Mouse (Mus musculus): Measurements from ENCODE around the gene Fyco1. TPM values are rescaled to one million over a fixed set of nuclear protein-coding genes. Genes with fewer than 3 reads are reported as not detected.
A peak's percentile ranks its signal among the peaks of the same experiment; 100 is the strongest.
"Not testable (repeated sequence)": the region's sequence is repeated elsewhere in the genome, so short reads cannot be mapped to it uniquely, and the experiment has no call there.

The Fyco1 gene
- polyA plus RNA-seq, 1 experiment from 2014 or later, result 8.5 TPM

DNA sequence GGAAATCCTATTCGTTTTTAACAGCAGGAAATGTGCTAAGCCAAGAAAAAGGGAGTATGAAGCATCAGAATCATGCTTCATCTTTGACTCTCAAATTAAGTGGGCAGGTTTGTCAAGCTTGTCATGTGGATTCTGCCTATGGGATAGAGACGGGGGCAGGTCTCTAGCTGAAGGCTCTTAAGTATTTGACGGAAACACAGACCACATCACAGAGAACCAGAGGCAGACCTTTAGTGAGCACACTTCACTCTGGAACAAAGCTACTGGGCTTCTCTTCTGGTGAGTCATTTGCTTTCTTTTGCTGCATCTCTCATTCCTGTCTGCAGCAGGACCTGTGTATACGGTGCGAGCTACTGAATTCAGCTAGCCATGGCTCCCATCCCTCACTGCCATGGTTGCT, 45.4 kb downstream of the Fyco1 start, which contains the start of gene Cxcr6:
TSS of gene Cxcr6 (plus strand) at position 209 of the 400 bp plus-strand sequence.
- Histone ChIP-seq H3K36me3 (peaks cover 17% of the 10 kb centered on the region), H3K4me1 (replicated peaks) (no peaks in the 10 kb centered on the region), H3K27me3 (ENCODE audit: insufficient read depth, poor library complexity, severe bottlenecking) (no peaks in the 10 kb centered on the region), H3K4me3 (no peak within 1 kb of the TSS), H3K27ac (no peak within 1 kb of the TSS), H3K9me3 (no peaks in the 10 kb centered on the region)
- DNase-seq (ENCODE audit: low spot score), result no peak
- WGBS, result 90% methylated on average over 5 of the region's 5 CpGs

DNA sequence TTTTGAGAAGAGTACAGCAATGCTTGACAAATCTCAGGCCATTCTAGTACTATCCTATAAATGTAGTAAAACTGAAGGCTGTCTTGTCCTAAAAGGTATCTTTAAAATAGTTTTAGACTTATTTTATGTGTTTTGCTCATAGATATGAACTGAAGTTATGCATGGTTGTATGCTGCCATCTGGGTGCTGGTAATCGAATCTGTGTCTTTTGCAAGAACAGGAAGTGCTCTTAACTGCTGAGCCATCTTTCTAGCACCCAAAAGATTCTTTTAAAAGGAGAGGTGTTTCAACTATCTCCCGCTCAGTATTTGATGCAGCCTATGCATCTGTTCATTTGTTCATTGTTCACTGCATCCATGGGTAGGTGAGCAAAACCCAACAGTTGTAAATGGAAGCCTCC, 46.5 kb downstream of the Fyco1 start:
- no peaks in the 10 kb centered on the region for H3K9me3 ChIP-seq
- no peak for DNase-seq (ENCODE audit: low spot score)
- no peak overlapping the region for H3K4me3 ChIP-seq
- 96% methylated on average over 2 of the region's 2 CpGs for WGBS
- H3K4me1 ChIP-seq (replicated peaks), result no peaks in the 10 kb centered on the region
- H3K36me3 ChIP-seq, result peaks cover 17% of the 10 kb centered on the region
- no peaks in the 10 kb centered on the region for H3K27me3 ChIP-seq (ENCODE audit: insufficient read depth, poor library complexity, severe bottlenecking)
- H3K27ac ChIP-seq, result no peak overlapping the region

DNA sequence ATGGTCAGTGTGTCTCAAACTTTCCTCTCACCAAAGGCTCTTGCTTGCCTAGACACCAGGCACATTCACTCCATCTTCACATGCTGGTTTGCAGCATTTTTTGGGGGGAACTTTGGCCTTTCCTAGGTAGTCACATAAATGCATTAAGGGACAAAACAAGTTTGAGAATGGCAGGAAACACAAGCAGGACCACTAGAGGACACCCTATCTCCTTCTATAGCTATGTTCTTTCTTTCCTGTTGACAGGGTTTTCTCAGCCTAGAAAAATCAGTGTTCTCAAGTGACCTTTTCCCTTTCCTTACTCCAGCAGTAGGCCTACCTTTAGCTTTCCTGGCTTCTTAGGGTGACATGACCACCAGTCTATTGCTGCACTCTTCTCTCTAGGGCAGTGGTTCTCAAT, 48.8 kb downstream of the Fyco1 start:
- Histone ChIP-seq H3K4me1 (replicated peaks) (no peaks in the 10 kb centered on the region), H3K4me3 (no peak overlapping the region), H3K27ac (no peak overlapping the region), H3K36me3 (peaks cover 17% of the 10 kb centered on the region), H3K9me3 (no peaks in the 10 kb centered on the region), H3K27me3 (ENCODE audit: insufficient read depth, poor library complexity, severe bottlenecking) (no peaks in the 10 kb centered on the region)
- no peak for DNase-seq (ENCODE audit: low spot score)

DNA sequence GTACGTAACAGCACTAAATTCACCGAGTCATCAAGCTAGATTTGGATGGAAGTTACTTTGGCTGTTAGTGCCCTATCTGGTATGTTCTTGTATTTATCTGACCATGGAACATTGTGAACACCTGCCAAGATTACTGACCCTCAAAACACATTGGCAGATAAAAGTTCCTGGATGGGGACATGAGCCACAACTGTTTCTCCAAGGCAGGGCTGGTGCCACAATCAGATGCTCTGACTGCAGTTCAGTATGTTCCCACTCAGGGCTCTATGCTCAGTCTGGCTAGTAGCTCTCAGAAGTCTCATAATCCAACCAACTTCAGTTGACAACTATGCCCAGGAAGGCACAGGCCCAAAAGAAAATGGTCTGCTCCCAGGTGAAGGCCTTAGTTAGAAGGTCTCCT, 49.3 kb downstream of the Fyco1 start:
- Histone ChIP-seq H3K4me3 (no peak overlapping the region), H3K27ac (no peak overlapping the region), H3K9me3 (no peaks in the 10 kb centered on the region), H3K27me3 (ENCODE audit: insufficient read depth, poor library complexity, severe bottlenecking) (no peaks in the 10 kb centered on the region), H3K36me3 (peaks cover 21% of the 10 kb centered on the region), H3K4me1 (replicated peaks) (no peaks in the 10 kb centered on the region)
- 98% methylated on average over 2 of the region's 2 CpGs for whole genome bisulfite sequencing
- no peak for DNase-seq (ENCODE audit: low spot score)

DNA sequence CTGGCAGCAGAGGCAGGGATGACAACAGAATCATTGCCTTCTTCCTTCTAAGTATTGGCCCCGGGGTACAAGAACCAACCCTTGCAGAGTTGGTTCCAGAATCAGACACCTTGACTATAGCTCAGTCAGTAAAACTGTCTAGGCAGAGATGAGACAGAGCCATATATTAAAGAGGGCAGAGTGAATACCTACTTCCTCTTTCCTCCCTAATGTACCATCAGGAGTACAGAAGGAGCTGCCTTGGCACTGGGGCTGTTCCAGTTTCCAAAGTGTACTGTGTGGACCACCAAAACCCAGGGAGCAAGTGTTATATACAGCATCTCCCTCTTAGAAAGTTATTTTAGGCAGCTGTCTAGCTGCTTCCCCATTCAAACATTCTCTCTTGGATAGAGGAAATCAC, 50.2 kb downstream of the Fyco1 start:
- H3K27ac ChIP-seq, result no peak overlapping the region
- H3K4me1 ChIP-seq (replicated peaks), result no peaks in the 10 kb centered on the region
- no peaks in the 10 kb centered on the region for H3K9me3 ChIP-seq
- WGBS, result 93% methylated on average over 1 of the region's 1 CpGs
- H3K27me3 ChIP-seq (ENCODE audit: insufficient read depth, poor library complexity, severe bottlenecking), result no peaks in the 10 kb centered on the region
- no peak overlapping the region for H3K4me3 ChIP-seq
- DNase-seq (ENCODE audit: low spot score), result no peak
- peaks cover 28% of the 10 kb centered on the region for H3K36me3 ChIP-seq

DNA sequence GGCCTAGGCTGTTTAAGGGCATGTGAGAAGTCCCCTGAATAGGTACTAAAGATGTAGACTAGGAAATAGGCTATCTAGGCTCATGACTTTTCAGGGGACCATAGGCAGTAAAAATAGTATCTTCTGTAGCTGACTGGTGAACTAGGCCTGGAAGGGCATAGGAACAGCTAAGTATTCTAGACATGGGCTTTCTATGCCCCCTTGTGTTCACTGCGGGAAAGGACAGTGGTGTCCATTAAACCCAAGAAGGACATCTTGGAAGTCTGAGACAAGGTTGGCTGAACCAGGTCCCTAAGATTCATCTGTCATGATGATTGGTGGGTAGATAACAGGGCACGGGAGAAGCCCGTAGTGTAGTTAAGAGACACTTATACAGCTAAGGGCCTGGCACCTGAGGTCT, 55.5 kb downstream of the Fyco1 start:
- 69% methylated on average over 3 of the region's 3 CpGs for WGBS
- Histone ChIP-seq H3K27me3 (ENCODE audit: insufficient read depth, poor library complexity, severe bottlenecking) (no peaks in the 10 kb centered on the region), H3K9me3 (no peaks in the 10 kb centered on the region), H3K27ac (no peak overlapping the region), H3K4me3 (no peak overlapping the region), H3K4me1 (replicated peaks) (no peaks in the 10 kb centered on the region), H3K36me3 (peaks cover 67% of the 10 kb centered on the region)
- peak; percentile 37 for DNase-seq (ENCODE audit: low spot score)

DNA sequence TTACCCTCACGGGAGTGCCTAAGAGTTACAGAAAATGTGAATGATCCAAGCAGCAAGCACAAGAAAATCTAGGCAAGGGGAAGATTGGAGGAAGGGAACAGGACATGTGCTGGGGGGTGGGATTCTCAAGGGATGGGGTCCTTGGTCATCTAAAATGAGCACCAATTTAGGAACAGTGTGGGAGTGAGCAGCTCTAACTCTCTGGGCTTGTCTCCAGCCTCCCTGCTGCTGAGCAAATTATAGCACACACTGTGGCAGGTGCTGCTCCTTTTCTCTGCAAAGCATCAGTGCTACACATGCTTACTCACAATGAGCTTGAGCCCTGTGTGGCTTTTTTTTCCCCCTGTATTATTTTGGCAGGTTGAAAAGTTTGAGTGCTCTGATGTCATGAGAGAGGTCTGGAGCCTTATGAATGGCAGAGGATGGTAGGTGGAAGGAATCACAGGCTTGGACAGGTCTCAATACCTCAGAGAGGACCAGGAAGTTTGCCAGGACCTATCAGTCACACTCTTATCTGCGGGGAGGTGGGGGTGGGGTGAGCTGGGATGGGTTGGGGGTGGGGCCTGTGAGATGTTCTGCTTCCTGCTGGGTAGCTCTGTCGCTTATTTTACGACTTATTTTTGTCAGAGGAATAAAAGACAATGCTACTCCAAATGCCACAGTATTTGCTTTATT, 62.7 kb downstream of the Fyco1 start:
- 80% methylated on average over 4 of the region's 4 CpGs for WGBS
- no peaks in the 10 kb centered on the region for H3K27me3 ChIP-seq (ENCODE audit: insufficient read depth, poor library complexity, severe bottlenecking)
- DNase-seq (ENCODE audit: low spot score), result no peak
- no peaks in the 10 kb centered on the region for H3K4me1 ChIP-seq (replicated peaks)
- H3K36me3 ChIP-seq, result peaks cover 62% of the 10 kb centered on the region
- H3K9me3 ChIP-seq, result peaks cover 1% of the 10 kb centered on the region
- no peak overlapping the region for H3K4me3 ChIP-seq
- no peak overlapping the region for H3K27ac ChIP-seq

DNA sequence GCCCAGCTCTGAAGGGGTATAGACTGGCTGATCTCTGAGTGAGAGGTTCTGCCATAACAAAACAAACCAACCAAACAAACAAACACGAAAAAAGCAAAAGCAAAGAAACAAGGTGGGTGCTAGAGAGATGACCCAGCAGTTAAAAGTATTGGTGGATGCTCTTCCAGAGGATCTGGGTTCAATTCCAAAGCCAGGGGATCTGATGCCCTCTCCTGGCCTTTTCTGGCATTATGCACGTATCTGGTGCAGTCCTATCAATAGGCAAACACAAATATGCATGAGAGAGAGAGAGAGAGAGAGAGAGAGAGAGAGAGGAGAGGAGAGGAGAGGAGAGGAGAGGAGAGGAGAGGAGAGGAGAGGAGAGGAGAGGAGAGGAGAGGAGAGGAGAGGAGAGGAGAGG, 78.4 kb downstream of the Fyco1 start:
- not testable (repeated sequence) for H3K4me3 ChIP-seq; H3K36me3 ChIP-seq; H3K27ac ChIP-seq; DNase-seq (ENCODE audit: low spot score); H3K27me3 ChIP-seq (ENCODE audit: insufficient read depth, poor library complexity, severe bottlenecking); H3K9me3 ChIP-seq; H3K4me1 ChIP-seq (replicated peaks)
- 38% methylated on average over 2 of the region's 2 CpGs for WGBS

DNA sequence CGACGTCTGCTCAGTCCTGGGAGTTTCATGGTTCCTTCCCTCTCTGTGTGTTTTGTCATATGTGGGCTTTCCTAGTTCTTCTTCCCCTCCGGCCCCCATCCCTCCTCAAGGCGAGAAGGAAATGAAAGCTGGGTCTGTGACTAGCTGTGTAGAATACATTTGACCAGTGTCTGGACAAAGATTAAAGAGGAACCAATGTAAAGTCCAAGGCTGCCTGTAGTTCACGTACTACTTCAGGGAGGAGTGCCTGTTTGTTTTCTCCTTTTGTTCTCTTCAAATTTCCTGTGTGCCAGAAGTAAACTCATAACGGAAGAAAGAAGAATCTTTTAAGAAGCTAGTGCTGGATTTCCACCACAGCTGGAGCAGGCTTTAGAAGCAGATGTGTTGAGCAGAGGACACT, 82.2 kb downstream of the Fyco1 start:
- no peaks in the 10 kb centered on the region for H3K27me3 ChIP-seq (ENCODE audit: insufficient read depth, poor library complexity, severe bottlenecking)
- H3K9me3 ChIP-seq, result no peaks in the 10 kb centered on the region
- H3K27ac ChIP-seq, result no peak overlapping the region
- no peaks in the 10 kb centered on the region for H3K4me1 ChIP-seq (replicated peaks)
- no peaks in the 10 kb centered on the region for H3K36me3 ChIP-seq
- DNase-seq (ENCODE audit: low spot score), result no peak
- WGBS, result 75% methylated on average over 6 of the region's 6 CpGs
- H3K4me3 ChIP-seq, result no peak overlapping the region

DNA sequence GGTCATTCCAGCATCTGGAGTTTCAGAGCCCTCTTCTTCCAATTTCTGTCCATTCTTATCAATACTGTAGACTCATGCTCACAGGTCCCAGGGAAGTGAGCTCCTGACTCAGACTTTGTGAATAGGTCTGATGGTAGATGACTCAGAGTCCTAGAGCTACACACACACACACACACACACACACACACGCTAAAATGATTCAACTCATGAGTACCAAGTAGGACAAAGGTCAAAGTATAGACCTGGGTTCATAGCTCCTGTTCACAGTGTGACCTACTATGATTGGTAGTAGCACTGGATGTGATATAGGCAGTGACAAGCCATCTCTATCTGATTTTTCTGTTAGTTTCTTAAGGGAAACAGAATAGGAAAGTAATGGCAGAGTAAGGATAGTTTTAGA, 83.3 kb downstream of the Fyco1 start:
- Histone ChIP-seq H3K4me3 (no peak overlapping the region), H3K4me1 (replicated peaks) (no peaks in the 10 kb centered on the region), H3K27me3 (ENCODE audit: insufficient read depth, poor library complexity, severe bottlenecking) (no peaks in the 10 kb centered on the region), H3K9me3 (no peaks in the 10 kb centered on the region), H3K27ac (no peak overlapping the region), H3K36me3 (no peaks in the 10 kb centered on the region)
- WGBS, result 89% methylated on average over 1 of the region's 1 CpGs
- DNase-seq (ENCODE audit: low spot score), result no peak

DNA sequence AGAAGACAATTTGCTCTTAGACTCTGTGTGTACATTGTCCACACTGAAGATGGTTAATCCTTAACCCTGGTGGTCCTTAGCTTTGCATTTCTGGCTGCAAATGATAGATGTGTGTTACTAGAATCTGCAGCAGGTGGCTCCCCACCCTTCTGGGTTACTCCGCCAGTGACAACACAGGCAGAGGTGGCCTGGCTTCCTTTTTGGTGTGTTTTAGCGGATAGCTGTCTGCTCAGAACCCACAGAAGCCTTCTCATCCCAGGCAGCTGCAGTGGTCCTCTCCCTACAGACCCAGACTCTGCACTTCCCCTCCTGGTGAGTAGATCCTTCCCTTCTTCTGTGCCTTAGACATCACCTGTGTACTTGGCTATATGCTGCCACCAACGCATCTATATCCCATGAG, 84.7 kb downstream of the Fyco1 start:
- 80% methylated on average over 3 of the region's 3 CpGs for WGBS
- no peaks in the 10 kb centered on the region for H3K36me3 ChIP-seq
- DNase-seq (ENCODE audit: low spot score), result no peak
- no peaks in the 10 kb centered on the region for H3K9me3 ChIP-seq
- H3K4me1 ChIP-seq (replicated peaks), result no peaks in the 10 kb centered on the region
- H3K27me3 ChIP-seq (ENCODE audit: insufficient read depth, poor library complexity, severe bottlenecking), result no peaks in the 10 kb centered on the region
- no peak overlapping the region for H3K27ac ChIP-seq
- no peak overlapping the region for H3K4me3 ChIP-seq

DNA sequence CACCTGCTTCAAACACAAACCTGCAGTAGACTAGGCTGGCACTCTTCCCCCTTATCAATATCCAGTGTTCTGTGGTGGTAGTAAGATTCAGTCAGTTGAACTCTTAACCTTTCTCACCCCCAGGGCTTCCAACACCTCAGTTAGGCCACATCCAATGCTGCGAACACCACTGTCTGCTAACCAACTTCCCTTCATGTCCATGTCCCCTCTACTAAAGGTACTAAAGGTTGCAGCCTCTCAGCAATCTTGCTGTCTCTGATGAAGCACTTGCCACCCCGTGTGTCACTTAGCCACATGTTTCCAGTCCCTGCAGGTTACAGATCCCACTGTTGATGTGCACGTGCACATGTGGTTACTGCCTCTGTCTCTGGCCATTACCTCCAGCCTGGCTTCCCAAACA, 87.9 kb downstream of the Fyco1 start:
- no peak for DNase-seq (ENCODE audit: low spot score)
- Histone ChIP-seq H3K36me3 (no peaks in the 10 kb centered on the region), H3K4me3 (no peak overlapping the region), H3K27me3 (ENCODE audit: insufficient read depth, poor library complexity, severe bottlenecking) (no peaks in the 10 kb centered on the region), H3K9me3 (no peaks in the 10 kb centered on the region), H3K27ac (no peak overlapping the region), H3K4me1 (replicated peaks) (no peaks in the 10 kb centered on the region)
- 84% methylated on average over 3 of the region's 3 CpGs for WGBS

DNA sequence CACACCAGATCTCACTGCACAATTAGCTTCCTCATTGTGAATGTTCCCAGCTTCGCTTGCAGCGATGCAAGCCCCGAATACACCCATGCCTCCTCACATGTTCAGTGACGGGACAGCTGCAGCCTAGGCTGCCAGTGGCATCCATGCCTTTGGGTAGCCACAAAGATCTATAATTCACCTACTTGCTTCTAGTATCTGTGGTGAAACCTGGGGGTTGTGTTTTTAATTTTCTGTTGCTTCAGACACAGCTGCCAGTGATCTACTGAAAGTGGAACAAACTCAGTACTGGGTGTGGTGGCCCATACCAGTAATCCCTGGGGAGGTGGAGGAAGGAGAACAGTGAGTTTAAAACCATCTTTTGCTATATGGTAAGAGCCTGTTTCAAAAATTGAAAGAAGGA, 88.8 kb downstream of the Fyco1 start:
- WGBS, result 91% methylated on average over 4 of the region's 4 CpGs
- Histone ChIP-seq H3K9me3 (no peaks in the 10 kb centered on the region), H3K4me1 (replicated peaks) (no peaks in the 10 kb centered on the region), H3K4me3 (no peak overlapping the region), H3K27ac (no peak overlapping the region), H3K27me3 (ENCODE audit: insufficient read depth, poor library complexity, severe bottlenecking) (no peaks in the 10 kb centered on the region), H3K36me3 (no peaks in the 10 kb centered on the region)
- no peak for DNase-seq (ENCODE audit: low spot score)

DNA sequence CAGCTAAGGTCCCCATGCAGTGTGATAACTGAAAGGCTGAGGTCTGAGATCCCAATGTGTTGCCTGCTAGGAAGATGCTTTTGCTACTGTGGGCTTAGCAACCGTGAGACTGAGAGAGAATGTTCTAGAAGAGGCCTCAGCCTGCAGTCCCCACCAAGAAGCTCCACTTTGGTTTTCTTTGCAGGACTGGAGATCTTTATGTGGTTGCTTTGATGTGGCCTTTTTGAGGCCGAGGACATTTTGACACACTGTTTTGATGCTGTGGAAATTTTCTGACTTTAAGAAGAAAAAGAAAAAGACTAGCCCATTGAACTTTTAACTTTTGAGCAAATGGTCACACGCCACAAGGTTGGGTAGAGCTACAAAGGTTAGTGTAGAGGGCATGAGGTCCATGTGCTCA, 90.9 kb downstream of the Fyco1 start:
- no peaks in the 10 kb centered on the region for H3K4me1 ChIP-seq (replicated peaks)
- 82% methylated on average over 3 of the region's 3 CpGs for WGBS
- no peak overlapping the region for H3K27ac ChIP-seq
- DNase-seq (ENCODE audit: low spot score), result no peak
- no peaks in the 10 kb centered on the region for H3K27me3 ChIP-seq (ENCODE audit: insufficient read depth, poor library complexity, severe bottlenecking)
- H3K36me3 ChIP-seq, result no peaks in the 10 kb centered on the region
- H3K4me3 ChIP-seq, result no peak overlapping the region
- no peaks in the 10 kb centered on the region for H3K9me3 ChIP-seq

Data from hindbrain, embryonic 10.5 days (tissue).